Mouse (Mus musculus) heart, adult 9 months (tissue): ENCODE measurements around the gene Frmd4b.
A peak's percentile ranks its signal among the peaks of the same experiment; 100 is the strongest.

ENCODE experiments used
- DNase-seq, 2 experiments: peaks; one replicate each; pipeline ENCODE4 v3.0.0; 2022; ENCODE audit warnings: low spot score in 2 of 2

The Frmd4b gene

GRCm38 (mm10) chr6:97292894-97293293 lies 324.4 kb downstream of the Frmd4b start:
- DNase-seq = no peak

DNA sequence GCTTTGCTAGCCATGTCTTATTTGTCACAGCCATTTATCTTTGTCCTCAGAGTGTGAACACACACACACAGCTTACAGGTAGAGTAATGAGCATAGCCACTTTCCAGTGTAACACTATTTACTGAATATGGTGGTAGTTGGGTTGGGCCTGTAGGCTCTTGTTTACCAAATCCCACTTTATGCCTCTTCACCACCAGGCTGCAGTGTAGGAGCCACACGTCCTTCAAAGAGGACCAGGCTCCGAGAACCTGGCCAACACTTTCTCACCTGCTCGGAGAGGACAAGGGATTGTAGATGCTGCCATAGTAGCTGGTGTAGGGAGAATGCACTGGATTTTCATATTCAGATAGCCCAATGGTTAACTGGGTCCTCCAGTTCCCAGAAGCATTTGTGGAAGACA lies 325.2 kb downstream of the Frmd4b start:
- DNase-seq = no peak

DNA sequence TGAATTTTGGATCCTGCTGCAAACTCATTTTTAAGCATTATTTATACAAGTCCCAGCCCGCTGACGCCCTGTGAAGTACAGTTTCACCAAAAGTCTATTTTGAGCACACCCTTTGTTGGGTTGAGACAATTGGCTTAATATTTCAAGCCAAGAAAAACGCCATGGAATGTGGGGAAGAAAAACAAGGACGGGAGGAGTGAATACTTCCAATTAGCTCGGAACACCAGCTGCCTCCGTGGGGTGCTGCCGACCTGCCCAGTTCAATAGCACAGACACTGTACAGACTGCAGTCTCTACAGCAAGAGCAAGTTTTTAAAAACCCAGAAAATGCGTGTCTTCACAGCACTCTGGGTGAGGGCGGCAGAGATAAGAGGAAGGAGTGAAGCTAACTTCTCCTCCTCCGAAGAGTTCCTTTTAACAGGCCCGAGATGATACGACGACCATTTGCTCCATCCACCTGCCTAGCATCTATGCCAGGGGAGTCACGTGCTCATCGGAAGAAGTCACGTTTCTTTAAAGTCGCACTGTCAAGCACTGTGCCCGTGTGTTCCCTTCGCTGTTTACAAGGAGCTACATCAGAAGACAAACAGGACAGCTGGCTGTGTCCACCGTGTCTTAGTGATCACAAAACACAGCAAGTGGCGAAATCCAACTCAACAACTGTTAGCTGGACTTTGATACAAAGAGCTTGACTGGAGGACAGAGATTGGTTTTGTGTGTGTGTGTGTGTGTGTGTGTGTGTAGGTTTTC lies 326.0 kb downstream of the Frmd4b start:
- peak in 1 of 2 experiments; percentile 34 for DNase-seq

DNA sequence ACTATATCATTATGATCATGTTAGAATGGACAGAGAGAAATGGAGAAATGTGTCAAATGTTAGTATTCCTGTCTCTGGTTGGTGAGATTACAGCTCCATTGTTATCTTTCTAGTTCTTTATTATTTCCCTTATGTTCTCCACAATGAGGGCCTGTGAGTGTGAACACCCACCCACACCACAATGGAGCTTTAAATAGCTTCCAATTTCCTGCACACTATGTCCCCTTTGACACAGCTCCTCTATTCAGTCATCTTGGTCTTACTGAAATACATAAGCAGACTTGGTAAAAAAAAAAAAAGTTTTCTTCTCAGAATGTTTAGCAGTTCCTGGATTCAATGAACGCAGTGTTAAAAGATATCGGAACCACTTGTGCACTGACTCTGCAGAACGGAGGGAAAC lies 326.7 kb downstream of the Frmd4b start:
- DNase-seq = no peak

GRCm38 (mm10) chr6:97289838-97290237 lies 327.5 kb downstream of the Frmd4b start:
- no peak for DNase-seq

GRCm38 (mm10) chr6:97289316-97289820 lies 328.0 kb downstream of the Frmd4b start:
- no peak for DNase-seq

DNA sequence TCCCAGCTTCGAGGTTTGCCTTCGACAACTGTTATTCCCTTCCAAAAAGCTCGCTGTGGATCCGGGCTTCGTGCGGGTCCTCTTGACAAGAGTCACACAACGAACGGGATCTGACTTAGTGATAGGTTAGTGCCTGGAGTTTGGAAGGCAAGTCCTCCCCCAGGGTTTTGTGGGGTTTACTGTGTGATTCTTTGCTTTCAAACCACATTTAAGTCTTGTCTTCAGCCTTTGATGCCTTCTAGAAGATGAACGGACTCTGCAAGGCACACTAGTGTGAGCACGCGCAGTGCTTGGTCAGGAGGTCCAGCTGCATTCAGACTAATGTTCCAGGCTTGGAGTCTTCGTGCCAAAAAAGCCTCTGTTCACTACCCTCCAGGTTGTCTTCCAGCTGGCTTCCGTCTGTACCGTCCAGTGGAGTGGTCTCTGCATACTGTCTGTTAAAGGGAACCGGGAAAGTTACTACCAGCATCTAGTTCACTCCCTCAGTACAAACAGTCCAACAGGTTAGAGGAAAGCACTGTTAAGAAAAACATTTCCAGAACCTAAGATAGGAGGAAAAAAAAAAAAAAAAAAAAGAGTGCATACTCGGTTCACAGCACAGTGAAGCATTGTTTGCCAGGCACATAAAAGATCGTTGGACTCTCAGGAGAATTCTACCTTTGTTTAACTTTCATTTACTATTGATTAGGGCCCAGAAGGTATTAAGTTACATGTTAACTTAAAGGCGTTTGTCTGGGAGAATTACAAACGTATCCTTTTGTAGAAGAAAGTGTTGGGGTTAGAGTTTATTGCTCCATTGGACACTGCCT lies 329.1 kb downstream of the Frmd4b start:
- peak in 1 of 2 experiments; percentile 35 for DNase-seq

DNA sequence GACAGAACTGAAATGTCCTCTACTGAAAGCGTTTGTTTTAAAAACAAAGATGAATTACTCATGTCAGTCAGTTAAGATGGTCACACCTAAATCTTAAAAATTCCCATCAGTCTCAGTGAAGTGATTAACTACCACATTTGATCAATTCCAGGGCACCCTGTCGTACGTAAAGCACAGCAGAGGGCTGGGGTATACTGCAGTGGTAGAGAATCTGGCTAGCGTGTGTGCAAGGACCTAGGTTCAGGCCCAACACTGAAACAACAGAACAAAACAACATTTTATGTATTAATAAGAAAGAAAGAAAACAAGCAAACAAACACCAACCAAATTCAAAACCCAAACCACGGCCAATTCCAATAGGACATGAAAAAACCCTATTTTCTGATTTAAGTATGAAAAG lies 331.0 kb downstream of the Frmd4b start:
- DNase-seq = no peak

DNA sequence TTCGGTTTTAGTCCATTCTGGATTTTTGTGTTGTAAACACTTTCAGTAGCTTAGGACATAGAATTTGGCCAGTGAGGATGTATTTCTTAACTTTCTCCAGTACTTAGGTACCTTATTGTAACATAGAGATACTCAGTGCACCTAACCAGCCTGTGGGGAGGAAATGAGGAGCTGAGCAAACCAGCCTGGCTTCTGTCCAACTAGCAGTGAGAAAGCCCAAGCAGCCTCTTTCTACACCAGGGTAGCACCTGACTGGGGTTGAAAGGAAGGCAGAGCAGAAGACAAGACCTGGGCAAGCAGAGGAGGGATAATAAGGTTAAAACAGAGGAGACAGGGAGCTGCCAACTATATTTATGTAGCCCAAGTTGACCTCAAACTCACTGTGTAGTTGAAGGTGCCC lies 333.7 kb downstream of the Frmd4b start:
- DNase-seq = no peak

DNA sequence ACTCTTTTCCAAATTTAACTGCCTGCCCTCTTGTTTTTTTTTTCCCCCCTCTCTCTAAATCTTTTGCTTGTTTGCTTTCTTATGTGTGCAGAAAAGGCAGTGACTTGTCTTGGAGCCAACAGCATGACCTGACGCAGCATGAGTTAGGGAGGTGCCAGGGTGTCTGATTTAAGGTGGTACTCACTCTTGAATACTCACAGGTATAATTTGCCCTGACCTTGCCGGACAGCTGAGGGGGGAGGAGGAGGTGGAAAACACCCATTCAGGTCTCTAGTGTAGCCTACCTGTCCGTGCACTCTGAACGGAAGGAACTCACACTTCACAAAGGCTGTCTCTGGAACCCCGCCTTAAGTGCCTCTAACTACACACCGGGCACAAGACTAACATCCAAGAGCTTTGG lies 338.5 kb downstream of the Frmd4b start:
- peak in 1 of 2 experiments; percentile 45 for DNase-seq

GRCm38 (mm10) chr6:97278014-97278787 lies 339.1 kb downstream of the Frmd4b start:
- DNase-seq = peak; percentile 76 to 86

GRCm38 (mm10) chr6:97276890-97277497 lies 340.3 kb downstream of the Frmd4b start:
- DNase-seq = no peak

DNA sequence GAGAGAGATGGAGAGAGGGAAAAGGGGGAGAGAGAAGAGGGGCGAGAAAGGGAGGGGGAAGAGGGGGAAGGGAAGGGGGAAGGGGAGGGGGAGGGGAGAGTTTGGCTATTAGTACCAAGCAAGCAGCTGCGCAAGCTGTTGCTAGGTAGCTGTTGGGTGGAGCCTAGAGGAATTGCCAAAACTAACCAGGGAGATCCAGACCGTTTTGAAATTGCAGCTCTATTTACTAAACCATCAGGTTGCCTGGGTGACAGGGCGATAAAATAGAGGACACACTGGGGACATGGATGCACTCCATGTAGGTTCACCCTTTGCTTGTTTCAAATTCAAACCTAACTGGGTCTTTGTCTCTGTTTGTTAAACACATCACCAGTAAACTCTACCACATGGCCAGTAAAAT lies 341.0 kb downstream of the Frmd4b start:
- DNase-seq = peak; percentile 71 to 86

DNA sequence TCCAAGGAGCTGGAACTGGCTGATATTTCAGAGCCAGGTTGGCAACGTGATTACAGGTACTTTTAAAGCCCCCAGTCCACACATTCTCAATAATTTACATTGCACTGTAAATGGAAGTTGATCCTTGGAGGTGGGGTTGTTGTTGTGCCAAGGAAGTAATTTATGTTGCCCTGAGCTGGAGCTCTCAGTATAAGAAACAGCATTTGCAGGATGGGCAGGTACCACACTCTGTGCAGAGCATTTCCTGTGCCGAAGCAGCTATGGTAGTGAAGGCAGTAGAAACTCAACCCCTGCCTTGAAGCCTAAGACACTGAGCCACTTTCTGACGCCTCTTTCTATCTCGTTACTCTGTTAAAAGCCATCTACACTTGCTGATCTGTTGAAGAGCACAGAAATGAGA lies 341.6 kb downstream of the Frmd4b start:
- no peak for DNase-seq

- DNase-seq = no peak
These were observed 343.6 kb downstream of the Frmd4b start for GRCm38 (mm10) chr6:97273777-97274176.

GRCm38 (mm10) chr6:97273058-97273710 lies 344.2 kb downstream of the Frmd4b start:
- DNase-seq = peak in 1 of 2 experiments; percentile 19

DNA sequence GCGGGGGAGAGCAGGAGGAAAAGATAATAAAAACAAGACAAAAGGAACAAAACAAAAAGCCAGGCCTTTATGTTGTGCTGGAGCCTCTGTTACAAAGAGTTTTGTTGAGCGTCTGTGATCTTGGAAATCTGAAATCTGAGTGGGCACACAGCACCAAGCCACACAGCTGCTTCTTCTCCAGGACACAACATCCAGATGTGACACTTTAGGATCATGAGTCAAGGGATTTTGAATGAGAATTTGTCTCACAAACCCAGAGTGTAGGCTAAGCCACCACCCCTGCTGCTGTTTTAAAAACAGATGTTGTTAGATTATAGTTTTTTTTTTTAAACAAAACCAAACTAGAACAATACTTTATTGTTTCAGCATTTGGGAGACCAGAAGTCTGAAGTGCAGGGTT lies 345.0 kb downstream of the Frmd4b start:
- no peak for DNase-seq

DNA sequence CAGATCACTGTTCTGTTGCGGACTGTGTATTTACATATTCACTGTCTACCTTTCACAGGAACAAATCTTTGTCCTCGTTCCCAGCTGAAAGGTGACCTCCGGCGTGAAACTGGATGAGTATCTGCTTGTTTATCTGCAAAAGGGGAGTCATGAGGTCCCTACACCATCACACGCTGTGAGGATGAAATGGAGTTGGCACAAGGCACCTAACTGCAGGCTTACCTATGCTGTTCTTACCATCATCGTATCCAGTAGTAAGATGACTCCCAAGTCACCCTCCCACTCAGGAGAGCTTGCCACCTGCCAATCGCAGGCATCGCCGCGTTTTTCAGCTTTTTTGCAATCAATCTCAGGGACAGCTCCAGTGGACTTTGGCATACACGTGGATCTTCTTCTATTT lies 347.7 kb downstream of the Frmd4b start:
- no peak for DNase-seq

DNA sequence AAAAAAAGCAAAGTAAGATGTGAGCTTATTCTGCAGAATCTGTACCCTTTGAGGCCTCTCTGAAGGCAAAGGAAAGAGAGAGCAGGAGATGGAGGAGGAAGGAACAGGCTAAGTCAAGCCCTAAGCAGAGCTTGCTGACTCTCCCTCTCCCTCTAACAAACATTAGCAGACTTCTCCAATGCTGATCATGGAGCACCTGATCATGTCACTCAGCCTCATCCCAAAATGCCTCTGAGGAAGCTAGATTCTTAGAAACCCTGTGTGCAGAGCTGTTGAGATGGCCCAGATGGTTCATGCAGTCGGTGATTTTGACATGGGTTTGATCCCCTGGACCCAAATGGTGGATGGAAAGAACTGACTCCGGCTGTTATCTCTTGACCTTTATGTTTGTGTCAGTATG lies 350.2 kb downstream of the Frmd4b start:
- DNase-seq = no peak

DNA sequence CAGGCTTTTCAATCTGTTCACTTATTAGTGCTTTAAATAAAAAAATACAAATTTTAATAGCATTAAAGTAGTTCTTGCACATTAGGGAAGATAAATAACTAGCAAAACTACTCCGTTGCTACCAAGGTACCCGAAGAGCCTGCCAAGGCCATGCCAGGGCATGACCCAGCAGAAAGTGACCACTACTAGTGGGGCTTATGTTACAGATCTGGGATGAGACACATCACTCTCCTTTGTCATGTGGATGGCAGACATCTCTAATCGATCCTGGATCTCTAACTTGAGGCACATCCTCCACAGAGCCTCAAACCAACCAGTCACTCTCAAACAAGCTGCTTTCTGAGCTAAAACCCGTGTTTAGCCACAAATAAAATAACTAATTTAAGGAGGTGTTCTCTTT lies 350.7 kb downstream of the Frmd4b start:
- no peak for DNase-seq

DNA sequence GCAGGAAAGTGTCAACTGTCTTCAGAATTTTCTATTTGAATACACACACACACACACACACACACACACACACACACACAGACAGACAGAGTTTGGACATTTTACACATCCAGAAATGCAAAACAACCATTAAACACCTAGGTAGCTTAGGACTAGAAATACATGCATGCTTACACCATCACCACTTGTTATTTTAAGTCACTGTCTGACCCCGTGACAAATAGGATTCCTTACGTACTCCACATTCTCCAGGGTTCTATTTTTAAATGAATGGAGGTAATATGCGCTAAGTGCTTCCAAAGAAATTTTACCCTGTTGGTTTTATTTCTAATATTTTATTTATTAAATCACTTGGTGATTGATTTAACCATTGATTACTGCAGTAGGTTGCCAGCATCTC lies 351.6 kb downstream of the Frmd4b start:
- no peak for DNase-seq
